Mouse (Mus musculus) urinary bladder, adult 18-20 months (tissue): ENCODE data around the gene Akap10.
"Not testable (repeated sequence)": the region's sequence is repeated elsewhere in the genome, so short reads cannot be mapped to it uniquely, and the experiment has no call there.

Experiments used
- DNase-seq, 2 experiments: peaks; one replicate each; pipeline ENCODE4 v3.0.0; 2022; ENCODE audit warnings: low spot score in 2 of 2, mixed read lengths in 2 of 2

Akap10 gene

GRCm38 (mm10) chr11:61930098-61930517 lies at the start of gene Akap10:
Akap10 (minus strand) TSS chr11:61930252.
- peak; percentile 88 to 90 for DNase-seq

- DNase-seq: no peak
These were observed 45.7 kb upstream of the Akap10 start for GRCm38 (mm10) chr11:61975783-61976182.

- DNase-seq: no peak
These were observed 44.2 kb upstream of the Akap10 start for GRCm38 (mm10) chr11:61974106-61974707.

GRCm38 (mm10) chr11:61971441-61972221 lies 41.6 kb upstream of the Akap10 start:
- DNase-seq: no peak

- DNase-seq: no peak
These were observed 40.8 kb upstream of the Akap10 start for GRCm38 (mm10) chr11:61970901-61971300.

- DNase-seq: no peak
These were observed 38.8 kb upstream of the Akap10 start for GRCm38 (mm10) chr11:61968875-61969274.

- DNase-seq: no peak
These were observed 37.0 kb upstream of the Akap10 start for GRCm38 (mm10) chr11:61967034-61967433.

GRCm38 (mm10) chr11:61964611-61965010 lies 34.6 kb upstream of the Akap10 start:
- DNase-seq: no peak

GRCm38 (mm10) chr11:61963193-61963592 lies 33.1 kb upstream of the Akap10 start:
- no peak for DNase-seq

- DNase-seq: no peak
These were observed 32.6 kb upstream of the Akap10 start for GRCm38 (mm10) chr11:61962684-61963083.

GRCm38 (mm10) chr11:61960096-61960495 lies 30.0 kb upstream of the Akap10 start:
- no peak for DNase-seq

- not testable (repeated sequence) for DNase-seq
These were observed 28.7 kb upstream of the Akap10 start for GRCm38 (mm10) chr11:61958706-61959105.

- DNase-seq: no peak
These were observed 27.3 kb upstream of the Akap10 start for GRCm38 (mm10) chr11:61957296-61957813.

GRCm38 (mm10) chr11:61956572-61957295 lies 26.7 kb upstream of the Akap10 start, which contains the start of gene Specc1:
Specc1 (plus strand) TSS chr11:61956763.
- peak; percentile 79 to 91 for DNase-seq

- no peak for DNase-seq
These were observed 25.9 kb upstream of the Akap10 start for GRCm38 (mm10) chr11:61955951-61956350.

- DNase-seq: no peak
These were observed 25.1 kb upstream of the Akap10 start for GRCm38 (mm10) chr11:61955136-61955535.

- DNase-seq: peak; percentile 56 to 81
These were observed 20.6 kb upstream of the Akap10 start for GRCm38 (mm10) chr11:61950632-61951031.

GRCm38 (mm10) chr11:61949315-61949714 lies 19.3 kb upstream of the Akap10 start:
- DNase-seq: no peak

- no peak for DNase-seq
These were observed 16.6 kb upstream of the Akap10 start for GRCm38 (mm10) chr11:61946608-61947007.

- DNase-seq: no peak
These were observed 14.4 kb upstream of the Akap10 start for GRCm38 (mm10) chr11:61944417-61944816.

- no peak for DNase-seq
These were observed 12.9 kb upstream of the Akap10 start for GRCm38 (mm10) chr11:61942903-61943302.

GRCm38 (mm10) chr11:61937761-61938160 lies 7.7 kb upstream of the Akap10 start:
- DNase-seq: no peak
